Mouse (Mus musculus) adrenal gland, adult (tissue): ENCODE data around the gene Psmd9.
"Not testable (repeated sequence)": the region's sequence is repeated elsewhere in the genome, so short reads cannot be mapped to it uniquely, and the experiment has no call there.

Source experiments
- DNase-seq, 2 experiments: peaks; one replicate each; pipeline ENCODE4 v3.0.0; 2022 to 2023; ENCODE audit warnings: low spot score in 1 of 2; ENCODE audit not compliant: inconsistent age in 2 of 2

The Psmd9 gene

GRCm38 (mm10) chr5:123187306-123187705 is 18.1 kb downstream of the Psmd9 start:
- DNase-seq = no peak

- no peak for DNase-seq
These were observed 21.7 kb downstream of the Psmd9 start for GRCm38 (mm10) chr5:123190912-123191311.

- no peak for DNase-seq
These were observed 22.2 kb downstream of the Psmd9 start for GRCm38 (mm10) chr5:123191427-123191826.

- DNase-seq = no peak
These were observed 23.5 kb downstream of the Psmd9 start for GRCm38 (mm10) chr5:123192606-123193150.

GRCm38 (mm10) chr5:123193436-123193835 is 24.2 kb downstream of the Psmd9 start:
- no peak for DNase-seq

GRCm38 (mm10) chr5:123194856-123195255 is 25.6 kb downstream of the Psmd9 start:
- no peak for DNase-seq

GRCm38 (mm10) chr5:123195500-123196000 is 26.3 kb downstream of the Psmd9 start:
- no peak for DNase-seq

GRCm38 (mm10) chr5:123196746-123197145 is 27.5 kb downstream of the Psmd9 start:
- DNase-seq = no peak

- DNase-seq = no peak
These were observed 29.3 kb downstream of the Psmd9 start for GRCm38 (mm10) chr5:123198523-123198922.

- DNase-seq = not testable (repeated sequence)
These were observed 31.8 kb downstream of the Psmd9 start for GRCm38 (mm10) chr5:123200816-123201522.

GRCm38 (mm10) chr5:123201523-123201892 is 32.3 kb downstream of the Psmd9 start:
- no peak for DNase-seq

- no peak for DNase-seq
These were observed 32.8 kb downstream of the Psmd9 start for GRCm38 (mm10) chr5:123201987-123202386.

- DNase-seq = not testable (repeated sequence)
These were observed 33.6 kb downstream of the Psmd9 start for GRCm38 (mm10) chr5:123202771-123203170.

- not testable (repeated sequence) for DNase-seq
These were observed 34.4 kb downstream of the Psmd9 start for GRCm38 (mm10) chr5:123203591-123203990.

- DNase-seq = not testable (repeated sequence)
These were observed 53.3 kb downstream of the Psmd9 start for GRCm38 (mm10) chr5:123222346-123223050.

- peak; percentile 36 to 53 for DNase-seq
These were observed 53.8 kb downstream of the Psmd9 start for GRCm38 (mm10) chr5:123223051-123223410.

- DNase-seq = not testable (repeated sequence)
These were observed 54.6 kb downstream of the Psmd9 start for GRCm38 (mm10) chr5:123223861-123224260.

- no peak for DNase-seq
These were observed 57.6 kb downstream of the Psmd9 start for GRCm38 (mm10) chr5:123226851-123227250.

- DNase-seq = peak; percentile 95 to 98
These were observed 58.7 kb downstream of the Psmd9 start for GRCm38 (mm10) chr5:123227762-123228523.

- no peak for DNase-seq
These were observed 59.3 kb downstream of the Psmd9 start for GRCm38 (mm10) chr5:123228524-123228922.

- DNase-seq = peak in 1 of 2 experiments; percentile 43
These were observed 60.1 kb downstream of the Psmd9 start for GRCm38 (mm10) chr5:123229296-123229695.
